Mouse (Mus musculus) large intestine, adult 2 months (tissue): Measurements from ENCODE around the gene Ubr3. TPM values are rescaled to one million over a fixed set of nuclear protein-coding genes. Genes with fewer than 3 reads are reported as not detected.
"Not testable (repeated sequence)": the region's sequence is repeated elsewhere in the genome, so short reads cannot be mapped to it uniquely, and the experiment has no call there.

Source experiments
- DNase-seq: peaks from one replicate; pipeline ENCODE4 v3.0.0-alpha.2; 2012; ENCODE audit warnings: low read depth, low spot score
- WGBS: fragments of 180-500 bp; shearing (Covaris S2); methylation state at CpG from one replicate; pipeline ENCODE4 v1.1.7; 2018; 5-methylcytosine and 5-hydroxymethylcytosine counted together
- polyA plus RNA-seq: library from polyadenylated mRNA; depleted of rRNA; stranded (reverse); fragments of >200 nt; gene quantifications from 2 replicates; pipeline ENCODE4 v1.2.3, GENCODE M21; 2012

Ubr3 gene
- polyA plus RNA-seq, 1 experiment, result 8.1 TPM

DNA sequence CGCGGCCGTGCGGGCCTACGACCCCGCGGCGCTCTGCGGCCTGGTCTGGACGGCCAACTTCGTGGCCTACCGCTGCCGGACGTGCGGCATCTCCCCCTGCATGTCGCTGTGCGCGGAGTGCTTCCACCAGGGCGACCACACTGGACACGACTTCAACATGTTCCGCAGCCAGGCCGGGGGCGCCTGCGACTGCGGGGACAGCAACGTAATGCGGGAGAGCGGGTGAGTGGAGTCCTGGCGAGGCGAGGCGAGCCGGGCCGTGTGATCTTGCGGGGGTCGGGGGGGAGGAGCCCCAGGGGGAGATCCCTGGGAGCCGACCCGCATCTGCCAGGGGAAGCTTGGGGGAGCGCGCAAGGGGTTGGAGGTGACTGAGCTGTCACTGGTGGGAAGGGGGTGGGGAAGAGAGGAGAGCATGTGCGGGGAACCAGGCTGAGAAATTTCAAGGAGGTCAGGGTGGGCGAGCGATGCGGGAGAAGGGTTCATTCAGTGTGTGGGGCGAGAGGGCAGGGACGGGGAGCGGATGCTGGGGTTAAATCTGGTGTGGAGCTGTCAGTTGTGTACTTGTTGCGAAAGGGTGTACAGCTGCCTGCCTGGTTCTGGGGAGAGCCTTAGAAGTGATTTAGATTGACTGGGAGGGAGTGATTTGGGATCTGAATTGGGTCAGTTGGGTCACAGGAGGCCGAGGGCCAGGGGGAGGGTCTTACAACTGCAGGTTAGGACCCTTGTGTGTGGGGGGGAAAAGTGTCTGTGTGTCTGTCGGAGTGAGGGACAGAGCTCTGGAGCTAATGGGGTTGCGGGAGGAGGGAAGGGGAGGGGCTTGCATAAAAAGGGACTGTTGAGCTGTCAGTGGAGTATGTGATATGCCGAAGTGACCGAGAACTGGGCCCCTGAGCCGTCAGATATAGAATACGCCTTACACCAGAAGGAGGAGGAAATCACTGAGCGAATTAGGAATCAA, 851 bp downstream of the Ubr3 start:
- peak; percentile 32 for DNase-seq
- under 1% methylated on average over 55 of the region's 55 CpGs for WGBS

GRCm38 (mm10) chr2:69903541-69903940, 6.5 kb downstream of the Ubr3 start:
- no peak for DNase-seq
- 89% methylated on average over 3 of the region's 3 CpGs for WGBS

- not testable (repeated sequence) for DNase-seq
- 92% methylated on average over 4 of the region's 4 CpGs for WGBS
Measured at GRCm38 (mm10) chr2:69907394-69907793, 10.3 kb downstream of the Ubr3 start.

DNA sequence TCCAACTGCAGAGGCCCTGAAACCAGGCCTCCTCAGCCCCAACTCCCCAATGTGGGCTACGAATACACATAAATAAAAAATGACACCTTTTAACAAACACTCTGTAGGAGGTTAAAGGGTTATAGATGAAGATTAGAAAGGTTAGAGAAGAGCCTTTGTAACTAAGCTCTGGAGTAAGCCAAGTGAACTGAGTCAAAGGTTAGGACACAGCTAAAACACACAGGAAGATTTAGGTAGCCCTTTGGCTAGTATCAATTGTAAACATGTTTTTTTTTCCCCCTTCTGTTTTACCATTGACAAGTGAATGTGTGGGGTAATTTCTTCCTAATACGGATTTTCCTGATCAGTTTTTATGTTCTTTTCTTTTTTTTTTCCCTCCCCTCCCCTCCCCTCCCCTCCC, 15.8 kb downstream of the Ubr3 start:
- 61% methylated on average over 2 of the region's 2 CpGs for WGBS
- no peak for DNase-seq

DNA sequence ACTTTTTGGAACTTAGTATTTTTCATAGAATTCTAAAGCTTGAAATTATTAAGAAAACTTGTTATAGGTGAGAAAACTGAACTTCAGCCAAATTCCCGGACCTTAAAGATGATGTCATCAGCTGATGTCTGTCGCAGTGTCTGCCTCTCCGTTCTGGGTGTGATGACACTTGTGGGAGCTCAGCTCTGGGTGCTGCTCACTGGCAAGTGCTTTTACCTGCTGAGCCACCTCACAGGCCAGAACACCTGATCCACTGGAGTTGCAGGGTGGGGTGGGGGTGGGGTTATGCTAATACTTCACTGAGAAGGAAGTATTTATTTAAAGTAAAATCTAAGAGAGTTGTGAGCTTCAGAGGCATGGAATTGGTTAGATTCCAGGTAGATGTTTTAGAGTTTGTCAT, 20.3 kb downstream of the Ubr3 start:
- no peak for DNase-seq
- WGBS, result 54% methylated on average over 3 of the region's 3 CpGs

- DNase-seq, result no peak
- WGBS, result 89% methylated on average over 3 of the region's 3 CpGs
Measured at GRCm38 (mm10) chr2:69924943-69925342, 27.9 kb downstream of the Ubr3 start.

DNA sequence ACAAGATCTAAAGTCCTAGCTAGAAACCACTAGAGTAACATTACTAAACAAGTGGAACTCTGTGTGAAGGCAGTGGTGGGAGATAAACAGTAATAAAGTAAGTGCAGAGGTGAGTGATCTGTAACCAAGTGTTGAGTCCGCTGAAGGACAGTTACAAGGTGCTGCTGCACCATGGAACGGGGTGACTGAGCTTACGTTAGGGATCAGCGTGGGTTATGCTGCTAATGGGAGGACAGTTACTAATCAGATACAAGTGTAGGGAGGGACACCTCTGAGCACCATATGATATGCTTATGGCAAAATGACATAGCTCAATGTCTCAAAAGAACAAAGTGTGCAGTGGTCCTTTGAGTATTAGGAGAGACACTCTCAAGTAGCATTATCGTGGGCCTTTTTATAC, 39.3 kb downstream of the Ubr3 start:
- WGBS, result 92% methylated on average over 5 of the region's 5 CpGs
- no peak for DNase-seq

- 84% methylated on average over 4 of the region's 4 CpGs for WGBS
- no peak for DNase-seq
Measured at GRCm38 (mm10) chr2:69939226-69939625, 42.2 kb downstream of the Ubr3 start.

DNA sequence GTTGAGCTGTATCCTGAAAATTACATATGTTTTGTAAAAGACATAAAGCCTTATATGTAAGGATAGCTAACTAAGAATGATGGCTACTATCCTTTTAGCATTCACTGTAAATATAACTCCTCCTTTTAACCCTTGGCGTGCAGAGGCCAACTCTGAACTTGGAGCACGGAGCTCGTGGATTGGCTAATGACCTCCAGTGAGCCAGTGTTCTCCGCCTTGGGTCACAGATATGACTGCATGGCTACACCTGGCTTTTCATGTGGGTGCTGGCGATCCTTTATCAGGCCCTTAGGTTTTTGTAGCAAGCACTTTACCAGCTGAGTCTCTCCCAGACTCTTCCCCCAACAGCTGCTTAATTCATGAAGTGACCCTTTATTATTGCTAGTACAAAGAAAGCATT, 42.6 kb downstream of the Ubr3 start:
- no peak for DNase-seq
- 93% methylated on average over 5 of the region's 5 CpGs for WGBS

GRCm38 (mm10) chr2:69941391-69942030, 44.5 kb downstream of the Ubr3 start:
- DNase-seq, result no peak
- 80% methylated on average over 4 of the region's 4 CpGs for WGBS

DNA sequence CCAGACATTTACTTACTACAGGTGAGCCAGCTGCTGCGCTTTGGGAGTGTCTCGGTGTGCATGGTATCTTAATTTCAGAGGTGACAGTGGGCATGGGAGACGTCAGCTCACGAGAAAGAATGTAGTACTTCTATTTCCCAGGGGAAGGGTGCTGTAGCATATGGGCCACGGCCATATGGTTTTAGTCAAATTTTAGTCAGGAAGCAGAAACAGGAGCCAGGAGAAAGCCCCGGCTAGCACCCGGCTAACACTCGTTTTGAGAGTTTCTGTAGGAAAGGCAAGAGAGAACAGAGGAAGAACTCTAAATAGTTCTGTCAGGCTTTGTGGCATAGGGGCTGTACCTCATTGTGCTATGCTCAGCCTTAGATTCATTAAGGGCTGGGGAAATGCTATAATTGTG, 55.8 kb downstream of the Ubr3 start:
- WGBS, result 86% methylated on average over 8 of the region's 8 CpGs
- no peak for DNase-seq

- 36% methylated on average over 2 of the region's 2 CpGs for WGBS
- DNase-seq, result peak; percentile 2
Measured at GRCm38 (mm10) chr2:69955635-69956034, 58.6 kb downstream of the Ubr3 start.

DNA sequence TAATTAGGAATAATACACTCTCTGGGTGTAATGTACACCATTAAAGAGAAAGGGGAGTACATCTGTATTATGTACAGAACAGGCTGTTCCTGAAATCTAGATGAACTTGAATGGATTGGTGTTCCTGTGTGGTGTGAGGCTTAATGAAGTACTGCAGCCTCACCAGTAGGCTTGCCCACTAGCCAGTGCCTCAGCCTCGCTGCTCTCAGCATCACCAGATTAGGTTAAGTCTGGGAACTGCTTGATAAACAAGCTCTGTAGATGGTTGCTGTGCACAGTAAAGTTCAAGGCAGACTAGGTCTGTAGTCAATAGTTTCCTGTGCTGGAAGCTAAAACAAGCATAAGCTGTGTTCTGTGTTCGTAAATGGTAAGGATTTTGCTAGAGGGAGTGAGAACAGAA, 60.6 kb downstream of the Ubr3 start:
- WGBS, result 93% methylated on average over 2 of the region's 2 CpGs
- no peak for DNase-seq

GRCm38 (mm10) chr2:69974896-69975295, 77.8 kb downstream of the Ubr3 start:
- 92% methylated on average over 2 of the region's 2 CpGs for WGBS
- DNase-seq, result no peak

- WGBS, result 96% methylated on average over 6 of the region's 6 CpGs
- no peak for DNase-seq
Measured at GRCm38 (mm10) chr2:69989224-69989623, 92.2 kb downstream of the Ubr3 start.

- WGBS, result 69% methylated on average over 2 of the region's 2 CpGs
- no peak for DNase-seq
Measured at GRCm38 (mm10) chr2:69990647-69991046, 93.6 kb downstream of the Ubr3 start.

- WGBS, result 39% methylated on average over 3 of the region's 3 CpGs
- not testable (repeated sequence) for DNase-seq
Measured at GRCm38 (mm10) chr2:69994082-69994736, 97.2 kb downstream of the Ubr3 start.

DNA sequence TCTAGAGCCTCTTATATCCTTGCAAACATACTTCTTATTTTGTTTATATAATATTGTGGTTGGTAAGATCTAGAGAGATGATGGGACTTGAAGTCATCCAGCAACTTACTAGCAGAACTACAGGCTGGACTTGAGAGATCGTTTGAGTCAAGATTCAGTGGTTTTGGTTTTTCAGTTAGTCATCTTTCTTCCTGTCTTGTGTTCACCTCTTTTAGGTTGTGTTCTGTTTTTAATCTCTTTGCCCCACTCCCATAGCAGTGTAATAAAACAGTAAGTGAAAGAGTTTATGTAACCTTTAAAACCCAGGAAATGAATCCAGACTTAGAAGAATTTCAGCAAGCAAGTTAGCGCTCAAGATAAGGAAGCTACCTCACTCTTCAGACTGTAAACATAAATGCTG, 97.7 kb downstream of the Ubr3 start:
- WGBS, result 17% methylated on average over 2 of the region's 2 CpGs
- DNase-seq, result no peak

DNA sequence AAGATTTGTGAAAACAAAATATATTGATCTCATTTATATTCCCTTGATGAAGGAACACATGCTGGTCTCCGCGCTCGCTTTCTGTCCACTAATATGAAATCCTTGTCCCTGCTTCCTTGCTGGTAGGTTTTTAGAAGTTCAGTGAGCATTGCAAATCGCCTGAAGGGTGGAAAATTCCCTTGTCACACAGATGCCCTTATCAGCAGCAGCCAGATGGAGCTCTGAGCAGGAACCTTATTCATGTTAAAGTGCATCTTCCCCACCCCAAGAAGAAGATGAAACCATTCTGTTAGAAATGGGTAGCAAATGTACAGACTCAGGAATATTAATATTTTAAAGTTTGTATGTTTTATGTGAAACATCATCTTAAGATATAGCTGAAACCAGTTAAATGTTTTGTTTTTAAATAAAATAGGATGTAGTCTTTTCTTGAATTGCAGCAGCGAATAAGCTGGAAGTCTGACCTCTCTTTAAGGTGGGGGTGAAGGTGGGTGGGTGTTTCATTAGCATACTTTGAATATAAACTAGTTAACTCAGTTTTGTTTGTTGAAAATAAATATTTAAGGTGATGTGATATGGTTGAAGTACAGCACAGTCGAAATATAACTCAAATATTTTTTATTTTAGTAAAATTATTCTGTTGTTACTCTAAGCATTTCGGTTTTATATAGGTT, 102.2 kb downstream of the Ubr3 start:
- DNase-seq, result no peak
- WGBS, result 95% methylated on average over 7 of the region's 7 CpGs

GRCm38 (mm10) chr2:70000316-70000715, 103.3 kb downstream of the Ubr3 start:
- WGBS, result 76% methylated on average over 6 of the region's 6 CpGs
- DNase-seq, result no peak
